Mouse (Mus musculus) forebrain, embryonic 16.5 days (tissue): Measurements from ENCODE around the gene Plod2. TPM values are rescaled to one million over a fixed set of nuclear protein-coding genes. Genes with fewer than 3 reads are reported as not detected.

ENCODE experiments used
- ATAC-seq: fragments of 200-750 bp; cut with Nextera tagmentation; 2 replicates; pipeline ENCODE4 v1.8.0; 2017; ENCODE audit warnings: mild to moderate bottlenecking, moderate library complexity
- H3K27ac ChIP-seq: fragments of 300-500 bp; sonication (generic); 2 replicates; pipeline ENCODE4 v1.5.1; 2014; ENCODE audit warnings: low read length, control low read depth
- H3K27me3 ChIP-seq: fragments of 300-500 bp; sonication (generic); replicated peaks from 2 replicates; pipeline ENCODE4 v1.6.1; 2014; ENCODE audit warnings: low read length; ENCODE audit not compliant: control insufficient read depth, insufficient read depth
- H3K36me3 ChIP-seq: fragments of 300-500 bp; sonication (generic); 2 replicates; pipeline ENCODE4 v1.6.1; 2014; ENCODE audit not compliant: control insufficient read depth, insufficient read depth
- H3K4me1 ChIP-seq: fragments of 300-500 bp; sonication (generic); replicated peaks from 2 replicates; pipeline ENCODE4 v1.6.1; 2014; ENCODE audit warnings: low read length; ENCODE audit not compliant: control insufficient read depth, insufficient read depth
- H3K4me2 ChIP-seq: fragments of 300-500 bp; sonication (generic); 2 replicates; pipeline ENCODE4 v1.6.1; 2014; ENCODE audit warnings: mild to moderate bottlenecking, low read length, control low read depth
- H3K4me3 ChIP-seq: fragments of 300-500 bp; sonication (generic); replicated peaks from 2 replicates; pipeline ENCODE4 v1.5.1; 2014; ENCODE audit warnings: mild to moderate bottlenecking, low read length, control low read depth
- H3K9ac ChIP-seq: fragments of 300-500 bp; sonication (generic); replicated peaks from 2 replicates; pipeline ENCODE4 v1.6.1; 2014; ENCODE audit warnings: low read depth, low read length, control low read depth
- H3K9me3 ChIP-seq: fragments of 300-500 bp; sonication (generic); 2 replicates; pipeline ENCODE4 v1.6.1; 2016; ENCODE audit warnings: low read length; ENCODE audit not compliant: control insufficient read depth
- WGBS: fragments of 180-500 bp; shearing (Covaris S2); extraction: QIAGEN DNeasy Blood & Tissue Kit; methylation state at CpG from one replicate; pipeline ENCODE4 v1.1.7; 2014; 5-methylcytosine and 5-hydroxymethylcytosine counted together
- polyA plus RNA-seq: library from polyadenylated mRNA; unstranded; fragments of >200 nt; fragmentation: Nextera tagmentation; extraction: Ambion mirVana; gene quantifications from 2 replicates; pipeline ENCODE4 v1.2.1, GENCODE M21; 2015

Gene Plod2
- polyA plus RNA-seq, 1 experiment from 2014 or later, result 9.2 TPM

- no peaks in the 10 kb centered on the region for H3K27me3 ChIP-seq
- H3K27ac ChIP-seq, result no peak overlapping the region
- no peaks in the 10 kb centered on the region for H3K36me3 ChIP-seq
- H3K9ac ChIP-seq, result no peak overlapping the region
- ATAC-seq, result no peak
- 87% methylated on average over 6 of the region's 6 CpGs for WGBS
- H3K4me1 ChIP-seq, result no peaks in the 10 kb centered on the region
- no peak overlapping the region for H3K4me3 ChIP-seq
- no peak overlapping the region for H3K4me2 ChIP-seq
- H3K9me3 ChIP-seq, result no peaks in the 10 kb centered on the region
Observed at GRCm38 (mm10) chr9:92639200-92639897, 97.3 kb downstream of the Plod2 start.

- Histone ChIP-seq H3K4me3 (no peak overlapping the region), H3K4me1 (no peaks in the 10 kb centered on the region), H3K36me3 (no peaks in the 10 kb centered on the region), H3K9me3 (no peaks in the 10 kb centered on the region), H3K27ac (no peak overlapping the region), H3K4me2 (no peak overlapping the region), H3K27me3 (no peaks in the 10 kb centered on the region), H3K9ac (no peak overlapping the region)
- ATAC-seq, result no peak
- WGBS, result 77% methylated on average over 1 of the region's 1 CpGs
Observed at GRCm38 (mm10) chr9:92641717-92642116, 99.7 kb downstream of the Plod2 start.

Other genes starting within 250 kb of the Plod2 start
- not detected in 2 replicates for gene 1700057G04Rik, start 232.8 kb upstream of the Plod2 start, polyA plus RNA-seq
- 1.3 and 1.4 TPM in 2 replicates for gene Plscr4, start 84.8 kb upstream of the Plod2 start, polyA plus RNA-seq